Mouse (Mus musculus) lung, adult 2 months (tissue): ENCODE results near the gene Tmem161a. TPM values are rescaled to one million over a fixed set of nuclear protein-coding genes. Genes with fewer than 3 reads are reported as not detected.
A peak's percentile ranks its signal among the peaks of the same experiment; 100 is the strongest.

Experiments
- DNase-seq: peaks from one replicate; pipeline ENCODE4 v3.0.0; 2022
- H3K4me1 ChIP-seq: fragments of 200-500 bp; 2 replicates; pipeline ENCODE4 v1.6.1; 2011; ENCODE audit warnings: low read length; ENCODE audit not compliant: control insufficient read depth, insufficient read depth
- H3K4me3 ChIP-seq: fragments of 200-500 bp; replicated peaks from 2 replicates; pipeline ENCODE3; 2011; ENCODE audit warnings: low read depth, mild to moderate bottlenecking, control low read depth, low read length; ENCODE audit errors: extremely low read depth
- CTCF ChIP-seq: fragments of 200-500 bp; IDR thresholded peaks from 2 replicates; pipeline ENCODE4 v1.5.1; 2011; ENCODE audit warnings: mild to moderate bottlenecking, low read length, control low read depth; ENCODE audit not compliant: insufficient read depth
- POLR2A ChIP-seq: fragments of 200-500 bp; IDR thresholded peaks from 2 replicates; pipeline ENCODE4 v1.6.1; 2011; ENCODE audit warnings: low read depth, mild to moderate bottlenecking, control low read depth, low read length, borderline replicate concordance; ENCODE audit errors: extremely low read depth
- WGBS: fragments of 180-500 bp; shearing (Covaris S2); methylation state at CpG from one replicate; pipeline ENCODE4 v1.1.7; 2018; 5-methylcytosine and 5-hydroxymethylcytosine counted together
- polyA plus RNA-seq: library from polyadenylated mRNA; depleted of rRNA; stranded (reverse); fragments of >200 nt; gene quantifications from 2 replicates; pipeline ENCODE4 v1.2.3, GENCODE M21; 2012

The Tmem161a gene
- polyA plus RNA-seq, 1 experiment, result 105 TPM

DNA sequence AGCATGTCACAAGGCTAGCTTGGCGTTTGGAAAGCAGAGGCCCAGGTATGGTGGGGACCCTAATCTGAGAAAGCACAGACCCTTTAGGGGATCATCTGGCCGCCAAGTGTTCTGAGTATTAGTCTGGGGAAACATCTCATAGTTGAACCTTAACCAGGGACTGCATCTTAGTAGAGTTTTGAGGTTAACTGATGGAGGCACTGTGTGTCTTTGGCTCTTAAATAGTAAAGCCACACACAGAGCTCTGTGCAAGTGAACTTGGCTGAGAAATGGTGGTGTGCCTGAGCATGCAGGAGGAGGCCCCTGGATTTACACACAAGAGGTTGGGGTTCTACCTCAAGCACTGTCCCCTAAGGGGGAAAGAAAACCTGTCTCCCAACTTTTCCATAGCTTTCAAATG lies 6.1 kb downstream of the Tmem161a start:
- DNase-seq, result no peak
- H3K4me3 ChIP-seq, result no peak overlapping the region
- TF ChIP-seq POLR2A (no peak), CTCF (no peak)
- WGBS, result 97% methylated on average over 2 of the region's 2 CpGs
- 0 out of 2 replicates have a peak, but pooled peaks cover 3% of the 10 kb centered on the region for H3K4me1 ChIP-seq

DNA sequence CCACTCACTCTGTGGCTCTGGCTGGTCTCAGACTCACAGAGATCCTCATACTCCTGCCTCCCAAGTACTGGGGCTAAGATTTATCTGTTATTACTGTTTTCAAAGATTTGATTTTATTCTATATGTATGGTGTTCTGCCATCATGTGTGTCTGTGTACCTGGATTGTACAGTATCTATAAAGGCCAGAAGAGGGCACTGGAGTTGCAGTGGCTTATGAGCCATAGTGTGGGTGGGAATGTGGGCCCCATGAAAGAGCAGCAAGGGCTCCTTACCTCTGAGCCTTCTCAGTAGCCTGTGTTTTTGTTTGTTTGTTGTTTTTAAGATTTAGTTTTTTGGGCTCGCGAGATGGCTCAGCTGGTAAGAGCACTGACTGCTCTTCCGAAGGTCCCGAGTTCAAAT lies 6.9 kb downstream of the Tmem161a start:
- no peak for DNase-seq
- Histone ChIP-seq H3K4me1 (0 out of 2 replicates have a peak, but pooled peaks cover 3% of the 10 kb centered on the region), H3K4me3 (no peak overlapping the region)
- WGBS, result 95% methylated on average over 4 of the region's 4 CpGs
- no peak for TF ChIP-seq POLR2A
- peak; percentile 30; the same call in 1 of the 2 replicates for TF ChIP-seq CTCF

DNA sequence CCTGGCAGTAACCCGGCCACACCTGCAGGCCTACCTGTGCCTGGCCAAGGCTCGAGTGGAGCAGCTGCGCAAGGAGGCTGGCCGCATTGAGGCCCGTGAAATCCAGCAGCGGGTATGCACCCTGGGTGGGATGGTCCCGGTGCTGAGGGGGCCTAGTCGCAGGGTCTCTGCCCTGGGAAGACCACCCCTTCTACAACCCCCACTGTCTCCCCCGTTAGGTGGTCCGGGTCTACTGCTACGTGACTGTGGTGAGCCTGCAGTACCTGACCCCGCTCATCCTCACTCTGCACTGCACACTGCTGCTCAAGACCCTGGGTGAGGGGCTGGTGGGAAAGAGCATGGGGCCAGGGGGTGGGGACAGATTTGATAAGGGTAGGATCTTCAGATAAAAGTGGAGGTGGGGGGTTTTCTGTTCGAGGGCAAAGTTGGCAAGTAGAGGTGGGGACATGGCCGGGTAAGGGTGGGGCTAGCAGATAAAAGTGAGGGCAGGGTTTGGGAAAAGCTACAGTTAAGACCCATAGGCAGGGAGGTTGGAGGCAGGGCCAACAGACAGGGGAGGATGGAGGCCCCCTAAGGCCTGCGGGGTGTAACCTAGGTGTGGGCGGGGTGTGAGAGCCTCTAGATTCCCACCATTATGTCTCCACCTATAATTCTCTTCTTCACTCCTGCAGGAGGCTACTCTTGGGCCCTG lies 9.2 kb downstream of the Tmem161a start:
- TF ChIP-seq CTCF, result no peak
- TF ChIP-seq POLR2A, result no peak
- DNase-seq, result no peak
- H3K4me1 ChIP-seq, result no peaks in the 10 kb centered on the region
- H3K4me3 ChIP-seq, result no peak overlapping the region
- WGBS, result 80% methylated on average over 16 of the region's 16 CpGs

DNA sequence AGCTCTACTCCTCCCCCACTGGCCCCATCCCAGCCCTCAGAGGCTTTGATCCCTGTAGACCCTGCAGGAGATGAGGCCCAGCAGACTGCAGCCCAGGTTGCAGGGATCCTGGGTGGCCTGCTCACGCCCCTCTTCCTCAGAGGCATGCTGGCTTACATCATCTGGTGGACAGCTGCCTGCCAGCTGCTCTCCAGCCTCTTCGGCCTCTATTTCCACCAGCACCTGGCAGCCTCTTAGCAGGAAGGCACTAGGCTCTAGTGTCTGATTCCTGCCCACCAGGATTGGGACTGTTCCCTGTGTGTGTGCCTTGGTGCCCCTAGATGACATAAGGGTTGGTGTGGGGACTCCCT lies 9.7 kb downstream of the Tmem161a start:
- no peak for DNase-seq
- Histone ChIP-seq H3K4me3 (no peak overlapping the region), H3K4me1 (no peaks in the 10 kb centered on the region)
- TF ChIP-seq POLR2A (no peak), CTCF (no peak)
- 70% methylated on average over 2 of the region's 2 CpGs for WGBS

GRCm38 (mm10) chr8:70183194-70183593 lies 11.0 kb downstream of the Tmem161a start:
- WGBS, result 89% methylated on average over 4 of the region's 4 CpGs
- no peak for DNase-seq
- Histone ChIP-seq H3K4me1 (no peaks in the 10 kb centered on the region), H3K4me3 (no peak overlapping the region)
- TF ChIP-seq CTCF, result no peak
- no peak for TF ChIP-seq POLR2A

- TF ChIP-seq POLR2A, result no peak
- no peak for TF ChIP-seq CTCF
- Histone ChIP-seq H3K4me1 (no peaks in the 10 kb centered on the region), H3K4me3 (no peak overlapping the region)
- no peak for DNase-seq
- WGBS, result 73% methylated on average over 7 of the region's 7 CpGs
Observed at GRCm38 (mm10) chr8:70188707-70189106, 16.6 kb downstream of the Tmem161a start.

DNA sequence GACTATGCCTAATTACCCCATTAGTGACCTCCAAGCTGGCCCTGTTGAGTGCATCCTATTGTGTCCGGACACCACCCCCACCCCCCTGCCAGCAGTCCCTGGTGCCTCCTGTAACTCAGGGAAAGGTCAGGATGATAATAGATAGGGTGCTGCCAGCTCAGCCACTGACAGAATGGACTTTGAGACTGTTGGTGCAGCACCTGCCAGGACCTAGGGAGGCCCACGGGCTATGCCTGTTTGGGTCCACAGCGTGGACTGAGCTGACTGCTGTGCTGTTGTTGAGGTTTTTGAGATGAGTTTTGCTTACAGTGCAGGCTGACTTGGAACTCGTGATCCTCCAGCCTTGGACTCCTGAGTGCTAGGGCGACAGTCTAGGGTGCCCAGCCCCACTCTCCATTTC lies 21.1 kb downstream of the Tmem161a start:
- 78% methylated on average over 5 of the region's 5 CpGs for WGBS
- DNase-seq, result no peak
- TF ChIP-seq CTCF (no peak), POLR2A (no peak)

DNA sequence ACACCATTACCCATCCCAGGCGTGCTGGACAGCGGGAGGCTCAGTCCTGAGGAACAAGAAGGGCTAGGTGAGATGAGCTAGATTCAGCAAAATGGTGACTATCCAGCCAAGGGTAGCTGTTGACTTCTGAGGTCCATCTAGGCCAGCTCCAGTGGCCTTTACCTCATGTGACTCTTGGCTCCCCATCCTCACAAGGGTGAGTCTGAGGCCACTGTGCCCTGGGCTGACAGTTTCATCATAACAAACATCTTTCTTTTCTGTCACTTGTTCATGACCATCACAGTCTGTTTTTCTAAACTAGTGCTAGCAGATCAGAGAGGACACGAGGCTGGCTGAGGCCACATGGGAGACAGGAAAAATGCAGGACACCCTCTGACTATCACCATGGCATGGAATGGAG lies 22.0 kb downstream of the Tmem161a start:
- no peaks in the 10 kb centered on the region for H3K4me1 ChIP-seq
- no peak for TF ChIP-seq POLR2A
- TF ChIP-seq CTCF, result no peak

More for the DNA sequence above, 21.1 kb downstream of the Tmem161a start:
- Histone ChIP-seq H3K4me3 (no peak overlapping the region), H3K4me1 (no peaks in the 10 kb centered on the region)

DNA sequence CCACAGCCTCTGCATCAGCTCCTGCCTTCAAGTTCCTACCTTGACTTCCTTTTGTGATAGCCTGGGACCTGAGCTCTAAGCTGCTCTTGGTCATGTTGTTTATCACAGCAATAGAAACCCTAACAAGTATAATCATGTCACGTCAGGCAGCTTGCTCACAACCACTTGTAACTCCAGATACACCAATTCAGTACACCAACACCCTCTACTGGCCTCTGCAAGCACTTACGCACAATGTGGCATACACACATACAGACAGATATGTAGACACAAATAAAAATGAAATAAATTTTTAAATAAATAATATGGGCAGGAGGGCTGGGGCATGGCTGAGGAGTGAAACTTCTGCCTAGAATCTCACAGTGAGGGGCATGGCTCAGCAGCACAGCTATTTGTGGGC lies 23.6 kb downstream of the Tmem161a start:
- no peak overlapping the region for H3K4me3 ChIP-seq
- peaks cover 5% of the 10 kb centered on the region; the same call in 1 of the 2 replicates for H3K4me1 ChIP-seq
- DNase-seq, result no peak
- WGBS, result 83% methylated on average over 2 of the region's 2 CpGs
- no peak for TF ChIP-seq POLR2A
- no peak for TF ChIP-seq CTCF

More for the DNA sequence above, 22.0 kb downstream of the Tmem161a start:
- DNase-seq, result no peak
- WGBS, result 69% methylated on average over 3 of the region's 3 CpGs
- H3K4me3 ChIP-seq, result no peak overlapping the region

- DNase-seq, result no peak
- Histone ChIP-seq H3K4me3 (no peak overlapping the region), H3K4me1 (peaks cover 5% of the 10 kb centered on the region; the same call in 1 of the 2 replicates)
- TF ChIP-seq CTCF, result no peak
- no peak for TF ChIP-seq POLR2A
- 65% methylated on average over 7 of the region's 7 CpGs for WGBS
Observed at GRCm38 (mm10) chr8:70197603-70198002, 25.4 kb downstream of the Tmem161a start.

DNA sequence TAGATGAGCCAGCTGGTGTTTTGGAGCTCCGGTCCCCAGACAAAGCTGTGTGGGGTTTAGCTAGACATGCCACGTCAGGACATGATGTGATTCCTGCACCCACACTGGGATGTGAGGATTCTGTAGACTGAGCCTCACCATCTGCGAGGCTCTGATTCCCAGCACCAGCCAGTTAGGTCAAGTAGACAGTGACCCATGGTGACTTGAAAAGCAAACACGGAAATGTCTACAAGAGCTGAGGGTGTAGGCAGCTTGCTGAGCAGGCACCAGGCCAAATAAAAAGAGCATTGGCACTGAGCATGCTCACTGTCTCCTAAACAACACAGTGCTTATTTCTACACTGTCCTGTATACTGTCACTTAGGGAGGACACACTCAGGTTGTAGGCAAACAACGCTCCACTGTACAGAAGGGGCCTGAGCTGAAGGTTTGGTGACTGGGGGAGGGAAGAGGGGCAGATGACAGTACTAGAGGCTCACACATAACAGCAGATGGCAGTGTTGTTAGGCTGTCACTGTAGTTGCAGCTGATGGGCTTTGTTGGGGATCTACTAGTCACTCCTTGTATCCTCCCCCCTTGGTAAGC lies 28.0 kb downstream of the Tmem161a start:
- TF ChIP-seq POLR2A (no peak), CTCF (peak; percentile 45)
- peak; percentile 49 for DNase-seq
- WGBS, result 34% methylated on average over 5 of the region's 5 CpGs
- Histone ChIP-seq H3K4me1 (peaks cover 5% of the 10 kb centered on the region; the same call in 1 of the 2 replicates), H3K4me3 (no peak overlapping the region)
